Mouse (Mus musculus) leukemia stem cell, adult 10-12 weeks (primary cell): ENCODE results near the gene Gm20918. TPM values are rescaled to one million over a fixed set of nuclear protein-coding genes. Genes with fewer than 3 reads are reported as not detected.

Source experiments
- polyA plus RNA-seq: library from polyadenylated mRNA; stranded (reverse); fragments of >175 nt; gene quantifications from 2 replicates; pipeline ENCODE4 v1.2.3, GENCODE M21; 2012; ENCODE audit warnings: low replicate concordance

The Gm20918 gene
- polyA plus RNA-seq: not detected in 2 replicates

GRCm38 (mm10) chrY:5043637-5044036, at the start of gene Gm20918:
TSS of gene Gm20918 (plus strand) at chrY:5043937.

Other genes starting within 250 kb of the Gm20918 start
- gene Gm21820, start 205.5 kb downstream of the Gm20918 start, polyA plus RNA-seq: not detected in 2 replicates